Mouse (Mus musculus) large intestine, adult 2 months (tissue): Measurements from ENCODE around the gene Gfm2. TPM values are rescaled to one million over a fixed set of nuclear protein-coding genes. Genes with fewer than 3 reads are reported as not detected.

Experiments used
- DNase-seq: peaks from one replicate; pipeline ENCODE4 v3.0.0-alpha.2; 2012; ENCODE audit warnings: low read depth, low spot score
- whole genome bisulfite sequencing: fragments of 180-500 bp; shearing (Covaris S2); methylation state at CpG from one replicate; pipeline ENCODE4 v1.1.7; 2018; 5-methylcytosine and 5-hydroxymethylcytosine counted together
- polyA plus RNA-seq: library from polyadenylated mRNA; depleted of rRNA; stranded (reverse); fragments of >200 nt; gene quantifications from 2 replicates; pipeline ENCODE4 v1.2.3, GENCODE M21; 2012; rRNA removed

The Gfm2 gene
- polyA plus RNA-seq, 1 experiment: 17.2 TPM

GRCm38 (mm10) chr13:97223856-97224255, 86.1 kb downstream of the Gfm2 start:
- DNase-seq: no peak
- 75% methylated on average over 8 of the region's 8 CpGs for WGBS

GRCm38 (mm10) chr13:97224341-97224982, 86.7 kb downstream of the Gfm2 start:
- 36% methylated on average over 10 of the region's 10 CpGs for WGBS
- no peak for DNase-seq

- 80% methylated on average over 17 of the region's 17 CpGs for WGBS
- no peak for DNase-seq
Observed at GRCm38 (mm10) chr13:97225130-97225529, 87.4 kb downstream of the Gfm2 start.

- no peak for DNase-seq
- 92% methylated on average over 3 of the region's 3 CpGs for WGBS
Observed at GRCm38 (mm10) chr13:97227795-97228194, 90.1 kb downstream of the Gfm2 start.

- WGBS: 68% methylated on average over 3 of the region's 3 CpGs
- no peak for DNase-seq
Observed at GRCm38 (mm10) chr13:97230101-97230500, 92.4 kb downstream of the Gfm2 start.

Other genes starting within 250 kb of the Gfm2 start
- 10.7 and 23.6 TPM in 2 replicates for gene Gcnt4, start 213.2 kb upstream of the Gfm2 start, polyA plus RNA-seq
- not detected in 2 replicates for gene 1700029F12Rik, start 103.6 kb upstream of the Gfm2 start, polyA plus RNA-seq
- gene Fam169a, start 70.7 kb upstream of the Gfm2 start, polyA plus RNA-seq: 0.04 TPM in 2 replicates
- 3.8 and 5.5 TPM in 2 replicates for gene Gm6169, start 38.7 kb upstream of the Gfm2 start, polyA plus RNA-seq
- 25.8 and 31.1 TPM in 2 replicates for gene Nsa2, start within 50 bp of the Gfm2 start, polyA plus RNA-seq
- gene Hexb, start 60.4 kb downstream of the Gfm2 start, polyA plus RNA-seq: 53.5 and 98.7 TPM in 2 replicates
- 4.2 and 8.2 TPM in 2 replicates for gene Enc1, start 103.2 kb downstream of the Gfm2 start, polyA plus RNA-seq